Mouse (Mus musculus) layer of hippocampus, postnatal 25 days (tissue): ENCODE data around the gene Coro1a. TPM values are rescaled to one million over a fixed set of nuclear protein-coding genes. Genes with fewer than 3 reads are reported as not detected.

Experiments
- DNase-seq, 2 experiments: peaks; one replicate each; pipeline ENCODE4 v3.0.0; 2022; ENCODE audit warnings: mixed read lengths in 2 of 2, low spot score in 1 of 2; ENCODE audit errors: extremely low spot score in 1 of 2
- total RNA-seq, 2 experiments: library from RNA; stranded (reverse); gene quantifications; 2 replicates each; pipeline ENCODE4 v1.2.3; 2021

Coro1a gene
- total RNA-seq, 2 experiments from 2014 or later: 129 to 139 TPM

GRCm38 (mm10) chr7:126708175-126708952 lies 777 bp upstream of the Coro1a start:
- DNase-seq: no peak

- peak; percentile 81 to 87 for DNase-seq
These were observed 3.2 kb downstream of the Coro1a start for GRCm38 (mm10) chr7:126704121-126704980.

- no peak for DNase-seq
These were observed 3.9 kb downstream of the Coro1a start for GRCm38 (mm10) chr7:126703757-126704077.

- DNase-seq: no peak
These were observed 4.5 kb downstream of the Coro1a start for GRCm38 (mm10) chr7:126702861-126703756.

GRCm38 (mm10) chr7:126702358-126702757 lies 5.2 kb downstream of the Coro1a start:
- DNase-seq: no peak

GRCm38 (mm10) chr7:126701559-126702357 lies 5.8 kb downstream of the Coro1a start:
- no peak for DNase-seq

GRCm38 (mm10) chr7:126701070-126701469 lies 6.5 kb downstream of the Coro1a start:
- DNase-seq: peak; percentile 92 to 99

- no peak for DNase-seq
These were observed 7.2 kb downstream of the Coro1a start for GRCm38 (mm10) chr7:126700063-126701015.

GRCm38 (mm10) chr7:126697838-126698237 lies 9.7 kb downstream of the Coro1a start:
- no peak for DNase-seq

GRCm38 (mm10) chr7:126696886-126697285 lies 10.7 kb downstream of the Coro1a start:
- DNase-seq: no peak

- DNase-seq: no peak
These were observed 11.3 kb downstream of the Coro1a start for GRCm38 (mm10) chr7:126696303-126696702.

GRCm38 (mm10) chr7:126695631-126696207 lies 11.9 kb downstream of the Coro1a start, which contains the start of gene Slx1b:
TSS of gene Slx1b (minus strand) at chr7:126695784.
- peak; percentile 84 to 88 for DNase-seq

GRCm38 (mm10) chr7:126695210-126695611 lies 12.4 kb downstream of the Coro1a start, which contains the start of gene Bola2:
TSS of gene Bola2 (plus strand) at chr7:126695401.
- peak in 1 of 2 experiments; percentile 48 for DNase-seq

- no peak for DNase-seq
These were observed 13.0 kb downstream of the Coro1a start for GRCm38 (mm10) chr7:126694441-126695051.

GRCm38 (mm10) chr7:126693781-126694180 lies 13.8 kb downstream of the Coro1a start:
- DNase-seq: no peak

- DNase-seq: peak; percentile 62 to 91
These were observed 14.3 kb downstream of the Coro1a start for GRCm38 (mm10) chr7:126693256-126693655.

GRCm38 (mm10) chr7:126692426-126692825 lies 15.2 kb downstream of the Coro1a start:
- no peak for DNase-seq

GRCm38 (mm10) chr7:126691676-126692075 lies 15.9 kb downstream of the Coro1a start:
- DNase-seq: no peak
